Mouse (Mus musculus) midbrain, embryonic 10.5 days (tissue): ENCODE results near the gene Wdpcp. TPM values are rescaled to one million over a fixed set of nuclear protein-coding genes. Genes with fewer than 3 reads are reported as not detected.

Source experiments
- DNase-seq: peaks from one replicate; pipeline ENCODE4 v3.0.0-alpha.2; 2017; ENCODE audit warnings: low spot score
- H3K27ac ChIP-seq: fragments of 300-500 bp; sonication (generic); replicated peaks from 2 replicates; pipeline ENCODE4 v1.5.1; 2016; ENCODE audit warnings: mild to moderate bottlenecking
- H3K27me3 ChIP-seq: fragments of 300-500 bp; sonication (generic); 2 replicates; pipeline ENCODE4 v1.6.1; 2016; ENCODE audit warnings: low read depth, mild to moderate bottlenecking; ENCODE audit not compliant: poor library complexity, severe bottlenecking
- H3K36me3 ChIP-seq: fragments of 300-500 bp; sonication (generic); 2 replicates; pipeline ENCODE4 v1.6.1; 2016; ENCODE audit warnings: mild to moderate bottlenecking, moderate library complexity
- H3K4me1 ChIP-seq: fragments of 300-500 bp; sonication (generic); 2 replicates; pipeline ENCODE4 v1.6.1; 2016
- H3K4me3 ChIP-seq: fragments of 300-500 bp; sonication (generic); 2 replicates; pipeline ENCODE4 v1.5.1; 2016; ENCODE audit warnings: mild to moderate bottlenecking, moderate library complexity
- H3K9me3 ChIP-seq: fragments of 300-500 bp; sonication (generic); replicated peaks from 2 replicates; pipeline ENCODE4 v1.6.1; 2016; ENCODE audit warnings: mild to moderate bottlenecking
- WGBS: fragments of 180-500 bp; shearing (Covaris S2); methylation state at CpG from one replicate; pipeline ENCODE4 v1.1.7; 2016; 5-methylcytosine and 5-hydroxymethylcytosine counted together
- polyA plus RNA-seq: library from polyadenylated mRNA; unstranded; fragments of >200 nt; fragmentation: Nextera tagmentation; extraction: Ambion mirVana; gene quantifications from 2 replicates; pipeline ENCODE4 v1.2.1, GENCODE M21; 2016

Gene Wdpcp
- polyA plus RNA-seq, 1 experiment from 2014 or later: 11.9 TPM

DNA sequence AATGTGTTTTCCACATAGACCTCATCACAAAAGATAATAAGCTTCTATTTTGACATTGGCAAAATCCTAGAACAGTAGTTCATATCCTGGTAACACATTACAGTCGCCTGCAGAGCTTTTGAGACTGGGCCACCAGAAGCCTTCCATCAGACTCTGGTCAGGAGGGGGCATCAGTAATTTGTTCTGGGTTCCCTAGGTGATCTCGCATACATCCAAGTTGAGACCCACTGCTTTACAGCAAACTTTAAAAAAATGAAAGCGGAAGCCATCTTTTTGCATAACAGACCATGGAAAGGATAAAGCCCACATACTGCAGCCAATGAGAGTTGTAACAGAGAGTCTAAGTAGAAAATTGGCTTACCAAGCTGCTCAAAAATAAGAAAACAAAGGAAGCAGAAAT is 125.6 kb downstream of the Wdpcp start:
- peaks cover 8% of the 10 kb centered on the region for H3K4me1 ChIP-seq
- H3K4me3 ChIP-seq: no peak overlapping the region
- H3K9me3 ChIP-seq: no peaks in the 10 kb centered on the region
- no peak overlapping the region for H3K27ac ChIP-seq
- DNase-seq: no peak
- WGBS: 62% methylated on average over 3 of the region's 3 CpGs
- no peaks in the 10 kb centered on the region for H3K36me3 ChIP-seq
- no peaks in the 10 kb centered on the region for H3K27me3 ChIP-seq

DNA sequence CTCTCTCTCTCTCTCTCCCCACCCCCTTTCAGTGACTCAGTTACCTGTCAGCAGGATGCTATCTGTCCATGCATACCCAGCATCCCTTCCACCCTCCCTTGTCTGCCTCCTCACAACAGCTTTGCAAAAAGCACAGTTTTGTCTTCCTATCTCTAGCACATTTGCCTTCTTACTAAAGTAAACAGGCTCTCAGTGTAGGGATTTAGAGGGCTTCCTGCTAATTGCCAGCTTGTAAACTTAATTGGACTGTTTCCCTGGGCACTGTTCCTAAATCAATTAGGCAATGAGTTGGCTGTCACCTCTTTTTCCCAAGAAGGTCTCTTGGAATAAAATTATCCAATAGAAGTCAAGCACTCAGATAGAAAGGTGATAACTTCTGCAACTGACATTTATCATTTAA is 141.5 kb downstream of the Wdpcp start:
- peaks cover 3% of the 10 kb centered on the region; the same call in 1 of the 2 replicates for H3K9me3 ChIP-seq
- no peak overlapping the region for H3K4me3 ChIP-seq
- no peaks in the 10 kb centered on the region for H3K4me1 ChIP-seq
- no peaks in the 10 kb centered on the region for H3K27me3 ChIP-seq
- DNase-seq: no peak
- H3K36me3 ChIP-seq: peaks cover 9% of the 10 kb centered on the region
- no peak overlapping the region for H3K27ac ChIP-seq

DNA sequence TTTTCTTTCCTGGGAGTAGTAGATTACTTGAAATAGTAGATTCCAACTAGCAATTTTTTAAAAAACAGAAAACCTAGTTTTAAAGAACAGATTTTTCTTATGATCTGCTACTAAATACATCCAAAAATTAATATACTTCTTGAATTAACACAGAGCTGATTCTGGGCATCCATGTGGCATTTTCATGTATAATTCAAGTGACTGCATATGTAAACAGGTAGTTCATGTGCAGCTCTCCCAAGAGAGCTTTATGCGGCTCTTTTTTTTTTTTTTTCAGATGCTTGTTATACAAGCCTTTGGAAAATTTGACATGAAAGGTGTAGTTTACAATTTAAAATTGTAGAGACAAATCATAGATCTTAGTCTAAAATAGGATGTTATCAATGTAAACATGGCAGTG is 142.0 kb downstream of the Wdpcp start:
- H3K4me3 ChIP-seq: no peak overlapping the region
- DNase-seq: no peak
- H3K4me1 ChIP-seq: no peaks in the 10 kb centered on the region
- H3K27ac ChIP-seq: no peak overlapping the region
- H3K36me3 ChIP-seq: peaks cover 9% of the 10 kb centered on the region
- peaks cover 3% of the 10 kb centered on the region; the same call in 1 of the 2 replicates for H3K9me3 ChIP-seq
- WGBS: 91% methylated on average over 1 of the region's 1 CpGs
- H3K27me3 ChIP-seq: no peaks in the 10 kb centered on the region

DNA sequence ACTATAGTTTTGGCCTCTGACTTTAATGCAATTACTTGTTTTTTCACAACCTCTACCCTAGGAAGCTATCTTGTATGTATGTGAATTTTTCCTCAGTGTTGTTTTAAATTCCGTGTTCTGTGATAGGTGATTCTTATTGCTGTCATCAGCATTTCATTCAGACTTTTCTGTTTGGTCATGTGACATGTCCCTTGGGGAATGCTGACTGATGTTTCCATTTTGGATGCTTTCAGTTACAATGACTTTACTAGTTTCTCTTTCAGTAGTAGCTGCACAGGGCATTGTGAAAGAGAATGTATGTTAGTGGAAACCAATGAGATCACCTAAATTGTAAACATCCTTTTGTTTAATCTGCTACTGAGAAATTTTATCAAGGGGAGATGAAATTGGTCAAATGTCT is 154.3 kb downstream of the Wdpcp start:
- H3K9me3 ChIP-seq: no peaks in the 10 kb centered on the region
- peaks cover 3% of the 10 kb centered on the region; the same call in 1 of the 2 replicates for H3K4me1 ChIP-seq
- H3K36me3 ChIP-seq: no peaks in the 10 kb centered on the region
- no peak for DNase-seq
- no peak overlapping the region for H3K4me3 ChIP-seq
- H3K27me3 ChIP-seq: no peaks in the 10 kb centered on the region
- WGBS: 95% methylated on average over 1 of the region's 1 CpGs
- no peak overlapping the region for H3K27ac ChIP-seq

- Histone ChIP-seq H3K9me3 (no peaks in the 10 kb centered on the region), H3K27me3 (no peaks in the 10 kb centered on the region), H3K4me1 (no peaks in the 10 kb centered on the region), H3K4me3 (no peak overlapping the region), H3K27ac (no peak overlapping the region), H3K36me3 (no peaks in the 10 kb centered on the region)
- 94% methylated on average over 5 of the region's 5 CpGs for whole genome bisulfite sequencing
- DNase-seq: no peak
Observed at GRCm38 (mm10) chr11:21729056-21729455, 157.0 kb downstream of the Wdpcp start.

GRCm38 (mm10) chr11:21729961-21730360 is 157.9 kb downstream of the Wdpcp start:
- Histone ChIP-seq H3K27ac (no peak overlapping the region), H3K9me3 (no peaks in the 10 kb centered on the region), H3K4me3 (no peak overlapping the region), H3K27me3 (no peaks in the 10 kb centered on the region), H3K36me3 (no peaks in the 10 kb centered on the region), H3K4me1 (peaks cover 1% of the 10 kb centered on the region; the same call in 1 of the 2 replicates)
- 89% methylated on average over 6 of the region's 6 CpGs for WGBS
- DNase-seq: no peak

GRCm38 (mm10) chr11:21735272-21735671 is 163.2 kb downstream of the Wdpcp start:
- 31% methylated on average over 6 of the region's 6 CpGs for WGBS
- DNase-seq: peak; percentile 27
- no peaks in the 10 kb centered on the region for H3K9me3 ChIP-seq
- H3K36me3 ChIP-seq: no peaks in the 10 kb centered on the region
- H3K27me3 ChIP-seq: no peaks in the 10 kb centered on the region
- H3K4me1 ChIP-seq: peaks cover 7% of the 10 kb centered on the region; the same call in 1 of the 2 replicates
- H3K27ac ChIP-seq: no peak overlapping the region
- H3K4me3 ChIP-seq: no peak overlapping the region

DNA sequence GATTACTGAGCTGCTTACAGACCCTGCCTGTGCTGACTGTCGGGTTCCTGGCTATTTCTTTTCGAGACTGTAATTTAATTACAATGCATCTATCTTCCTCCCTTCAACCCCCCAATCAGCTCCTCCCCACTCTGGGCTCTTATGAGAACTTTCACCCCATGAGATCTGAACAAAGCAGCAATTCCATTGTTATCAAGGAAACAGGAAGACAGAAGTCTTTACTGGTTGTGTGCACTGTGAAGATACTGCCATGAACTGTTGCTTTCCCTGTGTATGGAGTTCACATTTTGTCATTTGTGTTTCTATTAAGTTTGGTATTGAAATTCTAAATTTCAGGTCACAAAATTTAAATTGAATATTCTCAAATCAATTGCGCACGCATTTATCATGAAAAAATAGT is 177.5 kb downstream of the Wdpcp start:
- WGBS: 62% methylated on average over 4 of the region's 4 CpGs
- Histone ChIP-seq H3K36me3 (no peaks in the 10 kb centered on the region), H3K27me3 (peaks cover 29% of the 10 kb centered on the region), H3K4me3 (no peak overlapping the region), H3K27ac (no peak overlapping the region), H3K9me3 (no peaks in the 10 kb centered on the region), H3K4me1 (peaks cover 4% of the 10 kb centered on the region)
- DNase-seq: no peak

DNA sequence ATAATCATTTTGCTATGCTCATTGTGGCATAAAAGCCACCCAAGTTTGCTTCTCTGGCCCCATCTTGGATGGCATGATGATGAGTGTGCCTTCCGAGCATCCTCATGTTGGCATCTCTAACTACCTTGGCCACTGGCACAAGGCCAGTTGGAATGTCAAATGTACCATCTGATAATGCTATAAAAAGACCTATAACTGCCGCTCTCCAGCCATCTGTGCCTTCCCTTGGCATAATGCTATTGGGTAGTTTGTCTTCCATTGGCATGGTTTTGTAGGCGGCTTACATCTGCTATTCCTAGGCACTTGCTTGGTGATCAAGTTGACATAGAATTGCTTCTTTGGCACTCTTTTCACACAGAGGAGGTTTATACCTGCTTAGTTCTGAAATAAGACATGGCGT is 191.2 kb downstream of the Wdpcp start:
- H3K36me3 ChIP-seq: no peaks in the 10 kb centered on the region
- 89% methylated on average over 4 of the region's 4 CpGs for WGBS
- H3K27me3 ChIP-seq: no peaks in the 10 kb centered on the region
- no peak for DNase-seq
- no peaks in the 10 kb centered on the region for H3K9me3 ChIP-seq
- no peaks in the 10 kb centered on the region for H3K4me1 ChIP-seq
- H3K4me3 ChIP-seq: no peak overlapping the region
- H3K27ac ChIP-seq: no peak overlapping the region

DNA sequence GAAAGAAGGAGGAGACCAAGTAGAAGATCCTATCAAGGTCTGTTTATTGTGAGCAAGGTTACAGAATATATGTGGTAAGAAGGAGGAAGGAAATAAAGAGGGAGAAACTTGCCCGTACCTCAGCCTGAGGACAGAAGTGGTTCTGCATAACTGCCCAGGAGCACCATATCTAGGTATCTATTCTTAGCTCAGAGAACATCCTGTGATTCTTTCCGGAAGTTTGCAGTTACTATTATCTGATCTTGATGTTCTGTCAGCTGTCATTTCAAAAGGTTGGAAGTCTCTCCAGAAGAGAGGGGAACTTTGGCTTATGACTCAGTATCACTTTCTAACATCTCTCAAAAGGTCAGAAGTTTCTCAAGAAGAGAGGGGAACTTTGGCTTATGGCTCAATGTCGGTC is 216.8 kb downstream of the Wdpcp start:
- no peak overlapping the region for H3K27ac ChIP-seq
- H3K4me1 ChIP-seq: no peaks in the 10 kb centered on the region
- no peak overlapping the region for H3K4me3 ChIP-seq
- WGBS: 96% methylated on average over 3 of the region's 3 CpGs
- no peak for DNase-seq
- H3K27me3 ChIP-seq: no peaks in the 10 kb centered on the region
- no peaks in the 10 kb centered on the region for H3K36me3 ChIP-seq
- H3K9me3 ChIP-seq: peaks cover 18% of the 10 kb centered on the region; the same call in 1 of the 2 replicates

DNA sequence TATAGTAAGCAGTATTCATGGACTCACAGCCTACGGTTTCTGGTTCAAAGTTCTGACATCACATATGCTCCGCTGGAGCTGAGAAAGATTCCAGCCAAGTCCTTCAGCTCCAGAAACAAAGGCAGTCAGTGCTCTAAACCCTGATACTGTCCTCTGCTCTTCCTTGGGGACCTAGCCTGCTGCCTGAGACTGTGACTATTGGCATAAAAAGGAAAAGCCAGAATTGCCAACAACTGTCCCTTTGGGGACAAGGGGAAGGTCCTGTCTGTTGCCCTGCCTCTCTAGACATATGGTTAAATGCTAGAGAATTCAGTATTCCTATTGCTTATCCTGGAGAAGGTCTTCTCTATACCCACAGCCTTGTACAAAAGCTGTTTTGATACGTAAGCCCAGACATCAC is 252.9 kb downstream of the Wdpcp start:
- Histone ChIP-seq H3K27me3 (no peaks in the 10 kb centered on the region), H3K27ac (no peak overlapping the region), H3K36me3 (no peaks in the 10 kb centered on the region), H3K4me3 (no peak overlapping the region), H3K9me3 (no peaks in the 10 kb centered on the region), H3K4me1 (no peaks in the 10 kb centered on the region)
- WGBS: 90% methylated on average over 3 of the region's 3 CpGs
- DNase-seq: no peak

DNA sequence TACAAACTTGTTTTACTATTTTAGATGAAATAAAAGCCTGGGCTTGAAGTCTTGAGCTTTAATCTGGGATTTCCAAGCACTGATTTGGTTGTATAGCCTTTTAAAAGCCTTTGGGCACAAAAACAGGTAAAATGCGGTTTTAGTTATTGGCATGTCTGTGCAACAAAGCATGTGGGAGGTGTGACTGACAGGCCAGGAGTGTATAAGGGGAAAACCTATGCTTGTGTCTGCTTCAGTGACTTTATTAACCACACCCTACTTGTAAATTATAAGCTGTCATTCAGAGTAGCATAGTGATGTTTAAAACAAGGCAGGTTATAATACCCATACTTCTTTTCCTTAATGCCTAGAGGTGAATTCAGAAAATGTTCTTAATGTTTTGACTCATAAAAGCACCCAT is 254.5 kb downstream of the Wdpcp start:
- H3K27me3 ChIP-seq: no peaks in the 10 kb centered on the region
- H3K4me3 ChIP-seq: no peak overlapping the region
- DNase-seq: no peak
- H3K4me1 ChIP-seq: no peaks in the 10 kb centered on the region
- H3K9me3 ChIP-seq: no peaks in the 10 kb centered on the region
- H3K27ac ChIP-seq: no peak overlapping the region
- H3K36me3 ChIP-seq: no peaks in the 10 kb centered on the region
- 82% methylated on average over 1 of the region's 1 CpGs for WGBS

GRCm38 (mm10) chr11:21847040-21847439 is 275.0 kb downstream of the Wdpcp start:
- DNase-seq: no peak
- Histone ChIP-seq H3K4me1 (no peaks in the 10 kb centered on the region), H3K36me3 (no peaks in the 10 kb centered on the region), H3K4me3 (no peak overlapping the region), H3K9me3 (no peaks in the 10 kb centered on the region), H3K27me3 (no peaks in the 10 kb centered on the region), H3K27ac (no peak overlapping the region)
- 98% methylated on average over 2 of the region's 2 CpGs for WGBS

DNA sequence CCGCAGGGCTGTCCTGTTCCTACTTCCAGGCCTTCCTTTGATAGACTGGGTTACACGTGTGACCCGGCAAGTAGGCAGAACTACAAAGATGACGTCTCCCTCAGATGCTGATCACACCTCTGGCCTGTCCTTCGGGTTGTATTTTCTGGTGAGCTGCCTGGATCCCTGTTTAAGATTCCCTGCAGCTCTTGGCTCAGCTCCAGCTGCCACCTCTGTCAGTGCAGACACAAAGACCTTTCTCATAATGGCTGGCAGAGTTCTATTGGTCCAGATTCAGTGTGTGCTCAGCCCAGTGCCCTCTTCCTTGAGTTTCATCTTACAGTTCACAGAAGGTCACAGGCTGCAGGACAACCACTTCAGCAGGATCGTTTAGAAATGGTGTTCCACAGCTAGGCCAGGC is 292.0 kb downstream of the Wdpcp start:
- WGBS: 78% methylated on average over 6 of the region's 6 CpGs
- H3K9me3 ChIP-seq: no peaks in the 10 kb centered on the region; the same call in 1 of the 2 replicates
- peaks cover 13% of the 10 kb centered on the region for H3K4me1 ChIP-seq
- H3K27me3 ChIP-seq: no peaks in the 10 kb centered on the region
- H3K36me3 ChIP-seq: no peaks in the 10 kb centered on the region
- H3K4me3 ChIP-seq: no peak overlapping the region
- peak overlapping the region; percentile 61 for H3K27ac ChIP-seq
- peak; percentile 13 for DNase-seq
